Mouse (Mus musculus): ENCODE measurements around the gene Tomm40.
A peak's percentile ranks its signal among the peaks of the same experiment; 100 is the strongest.

The Tomm40 gene

GRCm38 (mm10) chr7:19715239-19716054 lies at the start of gene Tomm40:
Gene Tomm40, minus strand, starts transcription at chr7:19715438.
- peak; percentile 100 for DNase-seq

GRCm38 (mm10) chr7:19764581-19764980 lies 49.3 kb upstream of the Tomm40 start:
- DNase-seq, result no peak

- DNase-seq, result peak; percentile 54 to 66
These were observed 48.7 kb upstream of the Tomm40 start for GRCm38 (mm10) chr7:19763829-19764477.

- no peak for DNase-seq
These were observed 47.0 kb upstream of the Tomm40 start for GRCm38 (mm10) chr7:19762283-19762682.

GRCm38 (mm10) chr7:19760021-19760420 lies 44.8 kb upstream of the Tomm40 start:
- DNase-seq, result no peak

GRCm38 (mm10) chr7:19758623-19759022 lies 43.4 kb upstream of the Tomm40 start:
- DNase-seq, result no peak

GRCm38 (mm10) chr7:19755851-19756786 lies 40.9 kb upstream of the Tomm40 start:
- peak; percentile 81 to 85 for DNase-seq

- no peak for DNase-seq
These were observed 39.8 kb upstream of the Tomm40 start for GRCm38 (mm10) chr7:19755008-19755407.

GRCm38 (mm10) chr7:19754065-19754464 lies 38.8 kb upstream of the Tomm40 start:
- DNase-seq, result no peak

GRCm38 (mm10) chr7:19753587-19753986 lies 38.3 kb upstream of the Tomm40 start:
- DNase-seq, result peak; percentile 92 to 95

- DNase-seq, result peak; percentile 56
These were observed 37.4 kb upstream of the Tomm40 start for GRCm38 (mm10) chr7:19752652-19753051.

- peak in 1 of 2 experiments; percentile 30 for DNase-seq
These were observed 35.8 kb upstream of the Tomm40 start for GRCm38 (mm10) chr7:19751070-19751383.

- DNase-seq, result peak; percentile 91 to 94
These were observed 35.2 kb upstream of the Tomm40 start, which contains the start of gene Nectin2 for GRCm38 (mm10) chr7:19750217-19751069. Gene Nectin2, minus strand, starts transcription at chr7:19750483.

- DNase-seq, result peak; percentile 98
These were observed 34.4 kb upstream of the Tomm40 start for GRCm38 (mm10) chr7:19749389-19750216.

GRCm38 (mm10) chr7:19748219-19749195 lies 33.3 kb upstream of the Tomm40 start:
- DNase-seq, result peak in 1 of 2 experiments; percentile 40

- DNase-seq, result peak; percentile 87 to 91
These were observed 32.4 kb upstream of the Tomm40 start for GRCm38 (mm10) chr7:19747420-19748218.

- no peak for DNase-seq
These were observed 31.4 kb upstream of the Tomm40 start for GRCm38 (mm10) chr7:19746426-19747201.

- no peak for DNase-seq
These were observed 30.7 kb upstream of the Tomm40 start for GRCm38 (mm10) chr7:19745971-19746370.

All from lung, adult 18-20 months (tissue).